Mouse (Mus musculus) cerebellum, adult 11-12 months (tissue): ENCODE data around the gene Spint4.
A peak's percentile ranks its signal among the peaks of the same experiment; 100 is the strongest.

ENCODE experiments used
- DNase-seq: peaks from one replicate; pipeline ENCODE4 v3.0.0; 2022

Gene Spint4

GRCm38 (mm10) chr2:164734839-164735238 is 36.5 kb downstream of the Spint4 start:
- no peak for DNase-seq

- no peak for DNase-seq
Observed at GRCm38 (mm10) chr2:164735446-164735845, 37.1 kb downstream of the Spint4 start.

- DNase-seq, result no peak
Observed at GRCm38 (mm10) chr2:164737377-164738090, 39.2 kb downstream of the Spint4 start.

- DNase-seq, result no peak
Observed at GRCm38 (mm10) chr2:164739876-164740275, 41.6 kb downstream of the Spint4 start.

GRCm38 (mm10) chr2:164744987-164745386 is 46.7 kb downstream of the Spint4 start:
- no peak for DNase-seq

GRCm38 (mm10) chr2:164745843-164746479 is 47.7 kb downstream of the Spint4 start, which contains the start of the genes Wfdc3 and Dnttip1:
Gene Wfdc3 (minus strand): TSS chr2:164745931.
Gene Dnttip1 (plus strand): TSS chr2:164745983.
- DNase-seq, result peak; percentile 88

GRCm38 (mm10) chr2:164746693-164747092 is 48.4 kb downstream of the Spint4 start:
- no peak for DNase-seq

GRCm38 (mm10) chr2:164748191-164748590 is 49.9 kb downstream of the Spint4 start:
- no peak for DNase-seq

GRCm38 (mm10) chr2:164748991-164749390 is 50.7 kb downstream of the Spint4 start:
- DNase-seq, result no peak
